Mouse (Mus musculus): ENCODE data around the gene Napb.

The Napb gene

GRCm38 (mm10) chr2:148687971-148688370 is 44.3 kb downstream of the Napb start:
- DNase-seq (ENCODE audit: low read depth, low spot score), result no peak

GRCm38 (mm10) chr2:148686862-148687261 is 45.4 kb downstream of the Napb start:
- DNase-seq (ENCODE audit: low read depth, low spot score), result no peak

GRCm38 (mm10) chr2:148685709-148686108 is 46.6 kb downstream of the Napb start:
- DNase-seq (ENCODE audit: low read depth, low spot score), result no peak

GRCm38 (mm10) chr2:148684972-148685371 is 47.3 kb downstream of the Napb start:
- DNase-seq (ENCODE audit: low read depth, low spot score), result no peak

- no peak for DNase-seq (ENCODE audit: low read depth, low spot score)
Measured at GRCm38 (mm10) chr2:148683031-148683430, 49.2 kb downstream of the Napb start.

GRCm38 (mm10) chr2:148681461-148681891 is 50.8 kb downstream of the Napb start:
- no peak for DNase-seq (ENCODE audit: low read depth, low spot score)

GRCm38 (mm10) chr2:148680775-148681291 is 51.4 kb downstream of the Napb start, which contains the start of gene Gzf1:
Gene Gzf1 (plus strand): TSS chr2:148681023.
- peak; percentile 94 for DNase-seq (ENCODE audit: low read depth, low spot score)

- DNase-seq (ENCODE audit: low read depth, low spot score), result no peak
Measured at GRCm38 (mm10) chr2:148679346-148679745, 52.9 kb downstream of the Napb start.

GRCm38 (mm10) chr2:148677801-148678200 is 54.5 kb downstream of the Napb start:
- peak; percentile 76 for DNase-seq (ENCODE audit: low read depth, low spot score)

GRCm38 (mm10) chr2:148672199-148673096 is 59.8 kb downstream of the Napb start, which contains the start of gene Nxt1:
Gene Nxt1 (plus strand): TSS chr2:148672601.
- DNase-seq (ENCODE audit: low read depth, low spot score), result peak; percentile 94

- no peak for DNase-seq (ENCODE audit: low read depth, low spot score)
Measured at GRCm38 (mm10) chr2:148663458-148663857, 68.8 kb downstream of the Napb start.

GRCm38 (mm10) chr2:148654961-148655360 is 77.3 kb downstream of the Napb start:
- DNase-seq (ENCODE audit: low read depth, low spot score), result peak; percentile 36

GRCm38 (mm10) chr2:148650587-148651357 is 81.5 kb downstream of the Napb start:
- no peak for DNase-seq (ENCODE audit: low read depth, low spot score)

- peak; percentile 20 for DNase-seq (ENCODE audit: low read depth, low spot score)
Measured at GRCm38 (mm10) chr2:148644421-148645000, 87.8 kb downstream of the Napb start.
